Mouse (Mus musculus): ENCODE data around the gene Abat.

Abat gene

DNA sequence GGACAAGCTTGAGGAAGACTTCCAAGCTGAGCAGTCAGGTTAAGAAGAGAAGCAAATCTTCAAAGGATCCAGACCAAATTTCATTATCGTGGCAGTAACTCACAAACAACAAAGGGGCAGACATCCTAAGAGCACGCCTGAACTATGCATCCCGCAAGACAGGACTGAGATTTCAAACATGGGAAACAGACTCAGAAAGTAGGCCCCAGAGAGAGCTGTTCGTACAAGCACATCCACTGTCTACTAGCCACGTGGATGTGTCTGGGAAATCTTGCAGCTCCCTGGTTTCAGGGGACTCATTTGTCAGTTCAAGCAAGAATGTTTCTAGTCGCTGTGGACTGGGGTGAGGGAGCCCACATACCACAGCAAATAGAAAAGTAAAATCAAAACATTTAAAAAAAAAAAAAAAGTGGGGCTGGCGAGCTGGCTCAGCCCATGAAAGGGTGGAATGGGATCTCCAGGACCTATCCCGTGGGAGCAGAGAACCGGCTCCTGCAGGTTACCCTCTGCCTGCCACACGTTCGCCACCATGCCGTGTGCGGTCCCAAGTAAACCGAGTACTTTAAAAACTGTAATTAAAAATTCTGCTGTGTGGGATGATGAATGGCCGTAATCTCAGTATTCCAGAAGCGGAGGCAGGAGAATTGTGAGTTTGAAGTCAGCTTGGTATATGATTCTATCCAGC lies 11.1 kb downstream of the Abat start:
- H3K36me3 ChIP-seq (ENCODE audit: insufficient read depth, low read length), result no peaks in the 10 kb centered on the region
- H3K9me3 ChIP-seq (ENCODE audit: low read length), result no peaks in the 10 kb centered on the region
- TF ChIP-seq POU5F1 (IDR thresholded peaks at IDR 0.05; ENCODE audit: borderline replicate concordance, low read length) (no peak), CTCF (conservative IDR thresholded peaks at IDR 0.05; ENCODE audit: low read length) (no peak), NANOG (IDR thresholded peaks at IDR 0.05; ENCODE audit: borderline replicate concordance, low read length) (no peak)
- peaks cover 47% of the 10 kb centered on the region for H3K4me1 ChIP-seq (replicated peaks; ENCODE audit: low read depth, low read length)
- H3K27me3 ChIP-seq (ENCODE audit: insufficient read depth, low read length), result peaks cover 3% of the 10 kb centered on the region; the same call in 1 of the 2 replicates
- peak overlapping the region; percentile 51 for H3K4me3 ChIP-seq (replicated peaks; ENCODE audit: low read length)

DNA sequence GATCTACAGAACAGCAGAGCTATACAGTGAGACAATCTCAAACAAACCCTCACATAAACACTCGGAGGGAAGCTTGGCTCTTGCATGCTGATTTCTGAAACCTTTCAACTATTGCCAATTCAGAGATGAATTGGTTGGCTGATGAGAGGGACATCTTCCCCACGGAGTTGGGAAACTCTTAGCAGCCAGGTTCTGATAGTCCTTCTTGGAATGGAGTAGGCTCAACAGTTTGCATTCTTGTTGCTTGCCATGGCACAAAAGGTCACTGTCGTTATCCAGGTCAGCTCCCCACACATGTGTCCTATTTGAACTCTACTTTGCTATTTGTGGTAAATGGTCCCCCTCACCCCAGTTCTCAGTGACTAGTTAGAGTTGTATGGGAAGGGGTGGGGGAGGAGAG lies 12.1 kb downstream of the Abat start:
- TF ChIP-seq NANOG (IDR thresholded peaks at IDR 0.05; ENCODE audit: borderline replicate concordance, low read length) (peak; percentile 22; the same call in 1 of the 2 replicates), CTCF (conservative IDR thresholded peaks at IDR 0.05; ENCODE audit: low read length) (no peak)
- Histone ChIP-seq H3K4me3 (replicated peaks; ENCODE audit: low read length) (no peak overlapping the region), H3K36me3 (ENCODE audit: insufficient read depth, low read length) (no peaks in the 10 kb centered on the region), H3K27me3 (ENCODE audit: insufficient read depth, low read length) (peaks cover 3% of the 10 kb centered on the region; the same call in 1 of the 2 replicates), H3K4me1 (replicated peaks; ENCODE audit: low read depth, low read length) (peaks cover 54% of the 10 kb centered on the region), H3K9me3 (ENCODE audit: low read length) (no peaks in the 10 kb centered on the region)

DNA sequence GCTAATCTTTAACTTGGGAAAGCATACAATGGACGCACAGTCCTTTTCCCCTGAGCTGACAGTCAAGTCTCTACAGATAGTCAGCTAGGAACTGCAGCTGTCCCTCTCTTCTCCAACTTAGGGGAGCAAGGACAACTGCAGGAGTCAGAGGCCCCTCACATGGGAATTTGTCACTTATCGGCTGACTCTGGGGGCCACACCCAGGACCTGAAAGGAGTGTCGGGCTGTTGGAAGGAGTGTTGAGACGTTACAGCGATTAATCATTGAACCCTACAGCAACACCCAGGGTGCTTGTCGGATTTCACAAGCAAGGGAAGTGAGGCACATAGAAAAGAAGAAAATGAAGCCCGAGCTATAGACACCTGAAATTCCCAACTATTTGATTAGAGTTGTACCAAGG lies 12.6 kb downstream of the Abat start:
- H3K4me3 ChIP-seq (replicated peaks; ENCODE audit: low read length), result no peak overlapping the region
- H3K36me3 ChIP-seq (ENCODE audit: insufficient read depth, low read length), result no peaks in the 10 kb centered on the region
- TF ChIP-seq POU5F1 (IDR thresholded peaks at IDR 0.05; ENCODE audit: borderline replicate concordance, low read length), result no peak
- no peak for TF ChIP-seq NANOG (IDR thresholded peaks at IDR 0.05; ENCODE audit: borderline replicate concordance, low read length)
- TF ChIP-seq CTCF (conservative IDR thresholded peaks at IDR 0.05; ENCODE audit: low read length), result no peak
- H3K9me3 ChIP-seq (ENCODE audit: low read length), result no peaks in the 10 kb centered on the region
- H3K4me1 ChIP-seq (replicated peaks; ENCODE audit: low read depth, low read length), result peaks cover 57% of the 10 kb centered on the region
- peaks cover 3% of the 10 kb centered on the region; the same call in 1 of the 2 replicates for H3K27me3 ChIP-seq (ENCODE audit: insufficient read depth, low read length)

GRCm38 (mm10) chr16:8529389-8529788 lies 16.2 kb downstream of the Abat start:
- Histone ChIP-seq H3K27me3 (ENCODE audit: insufficient read depth, low read length) (no peaks in the 10 kb centered on the region), H3K4me3 (replicated peaks; ENCODE audit: low read length) (no peak overlapping the region), H3K36me3 (ENCODE audit: insufficient read depth, low read length) (no peaks in the 10 kb centered on the region), H3K4me1 (replicated peaks; ENCODE audit: low read depth, low read length) (peaks cover 72% of the 10 kb centered on the region), H3K9me3 (ENCODE audit: low read length) (no peaks in the 10 kb centered on the region)
- TF ChIP-seq CTCF (conservative IDR thresholded peaks at IDR 0.05; ENCODE audit: low read length) (no peak), POU5F1 (IDR thresholded peaks at IDR 0.05; ENCODE audit: borderline replicate concordance, low read length) (no peak), NANOG (IDR thresholded peaks at IDR 0.05; ENCODE audit: borderline replicate concordance, low read length) (no peak)

- no peaks in the 10 kb centered on the region for H3K27me3 ChIP-seq (ENCODE audit: insufficient read depth, low read length)
- H3K4me3 ChIP-seq (replicated peaks; ENCODE audit: low read length), result no peak overlapping the region
- H3K36me3 ChIP-seq (ENCODE audit: insufficient read depth, low read length), result no peaks in the 10 kb centered on the region
- H3K4me1 ChIP-seq (replicated peaks; ENCODE audit: low read depth, low read length), result peaks cover 72% of the 10 kb centered on the region
- no peak for TF ChIP-seq CTCF (conservative IDR thresholded peaks at IDR 0.05; ENCODE audit: low read length)
- no peak for TF ChIP-seq POU5F1 (IDR thresholded peaks at IDR 0.05; ENCODE audit: borderline replicate concordance, low read length)
- no peak for TF ChIP-seq NANOG (IDR thresholded peaks at IDR 0.05; ENCODE audit: borderline replicate concordance, low read length)
- H3K9me3 ChIP-seq (ENCODE audit: low read length), result no peaks in the 10 kb centered on the region
These were observed 16.8 kb downstream of the Abat start for GRCm38 (mm10) chr16:8530018-8530417.

DNA sequence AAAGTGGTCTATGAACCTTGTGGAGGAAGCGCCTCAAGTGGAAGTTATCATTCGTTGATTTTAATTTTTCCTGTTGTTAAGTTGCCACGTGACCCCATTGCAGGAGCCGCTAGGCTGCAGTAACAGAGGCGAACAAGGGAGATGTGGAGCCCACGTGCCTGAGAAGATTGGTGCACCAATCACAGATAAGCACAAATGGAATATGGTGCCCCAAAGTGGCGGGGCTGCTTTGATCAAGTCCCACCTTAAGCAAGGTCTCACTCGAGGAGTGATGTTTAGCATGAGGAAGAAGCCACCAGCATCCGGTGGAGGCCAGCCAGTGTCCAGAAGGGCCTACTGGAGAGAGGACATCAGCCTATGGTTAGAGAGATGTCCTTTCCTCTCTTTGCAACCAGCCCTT lies 19.2 kb downstream of the Abat start:
- TF ChIP-seq CTCF (conservative IDR thresholded peaks at IDR 0.05; ENCODE audit: low read length), result no peak
- no peak for TF ChIP-seq POU5F1 (IDR thresholded peaks at IDR 0.05; ENCODE audit: borderline replicate concordance, low read length)
- no peak for TF ChIP-seq NANOG (IDR thresholded peaks at IDR 0.05; ENCODE audit: borderline replicate concordance, low read length)
- Histone ChIP-seq H3K4me3 (replicated peaks; ENCODE audit: low read length) (peak overlapping the region; percentile 54), H3K27me3 (ENCODE audit: insufficient read depth, low read length) (no peaks in the 10 kb centered on the region)

DNA sequence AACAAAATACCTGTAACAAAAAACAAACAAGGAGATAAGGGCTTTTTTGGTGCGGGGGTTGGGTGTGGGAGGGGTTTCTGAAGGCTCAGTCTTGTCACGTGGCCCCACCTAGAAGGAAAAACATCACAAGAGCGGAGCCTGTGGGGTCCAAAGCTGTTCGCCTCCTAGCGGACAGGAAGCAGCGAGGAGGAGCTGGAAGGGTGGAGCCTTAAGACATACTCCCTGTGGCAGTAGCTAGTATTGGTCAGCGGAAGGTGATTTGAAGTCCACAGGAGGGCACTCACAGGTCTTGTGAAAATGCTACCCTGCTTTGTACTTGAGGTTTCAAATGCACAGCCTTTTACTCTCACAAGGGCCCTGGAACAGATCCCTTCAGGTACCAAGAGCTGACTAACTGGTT lies 19.7 kb downstream of the Abat start:
- Histone ChIP-seq H3K36me3 (ENCODE audit: insufficient read depth, low read length) (no peaks in the 10 kb centered on the region), H3K4me1 (replicated peaks; ENCODE audit: low read depth, low read length) (peaks cover 78% of the 10 kb centered on the region), H3K4me3 (replicated peaks; ENCODE audit: low read length) (peak overlapping the region; percentile 54), H3K9me3 (ENCODE audit: low read length) (no peaks in the 10 kb centered on the region), H3K27me3 (ENCODE audit: insufficient read depth, low read length) (no peaks in the 10 kb centered on the region)
- TF ChIP-seq CTCF (conservative IDR thresholded peaks at IDR 0.05; ENCODE audit: low read length) (peak; percentile 28), POU5F1 (IDR thresholded peaks at IDR 0.05; ENCODE audit: borderline replicate concordance, low read length) (no peak)

More for the DNA sequence above, 19.2 kb downstream of the Abat start:
- Histone ChIP-seq H3K36me3 (ENCODE audit: insufficient read depth, low read length) (no peaks in the 10 kb centered on the region), H3K4me1 (replicated peaks; ENCODE audit: low read depth, low read length) (peaks cover 80% of the 10 kb centered on the region), H3K9me3 (ENCODE audit: low read length) (no peaks in the 10 kb centered on the region)

GRCm38 (mm10) chr16:8533477-8533876 lies 20.2 kb downstream of the Abat start:
- Histone ChIP-seq H3K4me3 (replicated peaks; ENCODE audit: low read length) (peak overlapping the region; percentile 54), H3K9me3 (ENCODE audit: low read length) (no peaks in the 10 kb centered on the region), H3K36me3 (ENCODE audit: insufficient read depth, low read length) (no peaks in the 10 kb centered on the region), H3K27me3 (ENCODE audit: insufficient read depth, low read length) (no peaks in the 10 kb centered on the region), H3K4me1 (replicated peaks; ENCODE audit: low read depth, low read length) (peaks cover 78% of the 10 kb centered on the region)
- TF ChIP-seq NANOG (IDR thresholded peaks at IDR 0.05; ENCODE audit: borderline replicate concordance, low read length) (no peak), CTCF (conservative IDR thresholded peaks at IDR 0.05; ENCODE audit: low read length) (no peak), POU5F1 (IDR thresholded peaks at IDR 0.05; ENCODE audit: borderline replicate concordance, low read length) (no peak)
